Mouse (Mus musculus) adrenal gland, postnatal 36 days (tissue): Measurements from ENCODE around the gene Pias1. TPM values are rescaled to one million over a fixed set of nuclear protein-coding genes. Genes with fewer than 3 reads are reported as not detected.
A peak's percentile ranks its signal among the peaks of the same experiment; 100 is the strongest.

ENCODE experiments used
- DNase-seq, 2 experiments: peaks; one replicate each; pipeline ENCODE4 v3.0.0; 2021; ENCODE audit warnings: mixed read lengths in 1 of 2
- long read RNA-seq, 2 experiments: library from polyadenylated mRNA; stranded (forward); transcript quantifications; one replicate each; pipeline ENCODE4 v2.0.0; 2021; ENCODE audit warnings: borderline sequencing depth in 2 of 2
- total RNA-seq, 2 experiments: library from RNA; stranded (reverse); gene quantifications; 2 replicates each; pipeline ENCODE4 v1.2.3; 2021

Gene Pias1
- total RNA-seq, result 10 to 100 TPM; 32.2 to 33.7 TPM
- long read RNA-seq, experiment 1, full-length matches to known transcripts, result 5 of 9 reads
- long read RNA-seq, experiment 1, partial matches to known transcripts, result 3 of 9 reads
- long read RNA-seq, experiment 1, other reads (novel, unspliced or antisense), result 1 of 9 reads
- long read RNA-seq, experiment 2, full-length matches to known transcripts, result 5 of 7 reads
- long read RNA-seq, experiment 2, partial matches to known transcripts, result 0 of 7 reads
- long read RNA-seq, experiment 2, other reads (novel, unspliced or antisense), result 2 of 7 reads

- no peak for DNase-seq
These were observed at the start of gene Pias1 for GRCm38 (mm10) chr9:62987824-62988223. Gene Pias1 (minus strand): TSS chr9:62987924.

GRCm38 (mm10) chr9:63035431-63035830, 47.7 kb upstream of the Pias1 start:
- no peak for DNase-seq

GRCm38 (mm10) chr9:63031011-63031782, 43.5 kb upstream of the Pias1 start:
- peak; percentile 62 to 74 for DNase-seq

GRCm38 (mm10) chr9:63022486-63022885, 34.8 kb upstream of the Pias1 start:
- no peak for DNase-seq

- no peak for DNase-seq
These were observed 19.6 kb upstream of the Pias1 start for GRCm38 (mm10) chr9:63007371-63007770.

- no peak for DNase-seq
These were observed 18.5 kb upstream of the Pias1 start for GRCm38 (mm10) chr9:63006081-63006820.

GRCm38 (mm10) chr9:62998561-62998960, 10.8 kb upstream of the Pias1 start:
- DNase-seq, result peak; percentile 9 to 20

GRCm38 (mm10) chr9:62997626-62998025, 9.9 kb upstream of the Pias1 start:
- no peak for DNase-seq

GRCm38 (mm10) chr9:62995186-62995585, 7.5 kb upstream of the Pias1 start:
- no peak for DNase-seq

GRCm38 (mm10) chr9:62990134-62990533, 2.4 kb upstream of the Pias1 start:
- DNase-seq, result no peak

- peak; percentile 99 for DNase-seq
These were observed 6.9 kb downstream of the Pias1 start for GRCm38 (mm10) chr9:62980777-62981202.

GRCm38 (mm10) chr9:62980162-62980776, 7.5 kb downstream of the Pias1 start:
- peak; percentile 51 to 62 for DNase-seq

GRCm38 (mm10) chr9:62979461-62980161, 8.1 kb downstream of the Pias1 start:
- DNase-seq, result no peak

- DNase-seq, result no peak
These were observed 10.6 kb downstream of the Pias1 start for GRCm38 (mm10) chr9:62977152-62977551.

- no peak for DNase-seq
These were observed 11.9 kb downstream of the Pias1 start for GRCm38 (mm10) chr9:62975830-62976229.

GRCm38 (mm10) chr9:62974439-62974838, 13.3 kb downstream of the Pias1 start:
- DNase-seq, result peak in 1 of 2 experiments; percentile 25

GRCm38 (mm10) chr9:62972073-62972745, 15.5 kb downstream of the Pias1 start:
- DNase-seq, result peak; percentile 16 to 40

GRCm38 (mm10) chr9:62970345-62970744, 17.4 kb downstream of the Pias1 start:
- DNase-seq, result no peak

GRCm38 (mm10) chr9:62966018-62966417, 21.7 kb downstream of the Pias1 start:
- DNase-seq, result no peak

- no peak for DNase-seq
These were observed 35.0 kb downstream of the Pias1 start for GRCm38 (mm10) chr9:62952713-62953112.

GRCm38 (mm10) chr9:62945346-62945745, 42.4 kb downstream of the Pias1 start:
- no peak for DNase-seq
